Mouse (Mus musculus): ENCODE measurements around the gene Ccdc24.

- TF ChIP-seq POLR2A (IDR thresholded peaks at IDR 0.05; ENCODE audit: extremely low read depth, insufficient read depth, low read length): no peak
- peak; percentile 98 for TF ChIP-seq CTCF (IDR thresholded peaks at IDR 0.05; ENCODE audit: low read depth, low read length)
Observed at GRCm38 (mm10) chr4:117829260-117830123, 42.9 kb downstream of the Ccdc24 start.
